Mouse (Mus musculus) stomach, postnatal 0 days (tissue): ENCODE measurements around the gene Gm20604.

Experiments used
- CTCF ChIP-seq: IDR thresholded peaks from 2 replicates; pipeline ENCODE4 v1.5.1; 2016; ENCODE audit warnings: antibody characterized with exemption, low read depth, mild to moderate bottlenecking, moderate library complexity
- EP300 ChIP-seq: optimal IDR thresholded peaks from 2 replicates; pipeline ENCODE3; 2016; ENCODE audit warnings: antibody characterized with exemption

DNA sequence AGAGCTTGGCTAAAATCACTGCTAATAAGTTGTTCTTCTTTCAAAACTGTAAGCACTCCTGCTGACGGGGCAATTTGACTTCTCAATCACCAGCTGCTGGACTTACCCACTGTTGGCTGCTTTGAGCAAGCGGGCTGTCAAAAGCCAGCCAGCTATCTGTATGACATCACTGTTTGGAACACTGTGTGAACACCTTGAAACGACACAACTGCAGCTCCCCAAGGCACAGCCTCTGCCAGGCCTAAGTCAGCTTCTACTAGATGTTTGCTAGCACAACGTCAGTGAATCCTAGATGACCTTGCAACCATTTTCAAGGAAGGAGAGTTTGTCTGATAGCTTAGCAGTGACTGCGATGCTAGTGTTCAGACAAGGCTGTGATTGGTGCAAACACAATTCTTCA, 19.4 kb downstream of the Gm20604 start:
- TF ChIP-seq CTCF (no peak), EP300 (no peak)
